Mouse (Mus musculus): ENCODE data around the gene Dclk2. TPM values are rescaled to one million over a fixed set of nuclear protein-coding genes. Genes with fewer than 3 reads are reported as not detected.

Dclk2 gene
- polyA plus RNA-seq, 1 experiment from 2014 or later: 23.1 TPM

DNA sequence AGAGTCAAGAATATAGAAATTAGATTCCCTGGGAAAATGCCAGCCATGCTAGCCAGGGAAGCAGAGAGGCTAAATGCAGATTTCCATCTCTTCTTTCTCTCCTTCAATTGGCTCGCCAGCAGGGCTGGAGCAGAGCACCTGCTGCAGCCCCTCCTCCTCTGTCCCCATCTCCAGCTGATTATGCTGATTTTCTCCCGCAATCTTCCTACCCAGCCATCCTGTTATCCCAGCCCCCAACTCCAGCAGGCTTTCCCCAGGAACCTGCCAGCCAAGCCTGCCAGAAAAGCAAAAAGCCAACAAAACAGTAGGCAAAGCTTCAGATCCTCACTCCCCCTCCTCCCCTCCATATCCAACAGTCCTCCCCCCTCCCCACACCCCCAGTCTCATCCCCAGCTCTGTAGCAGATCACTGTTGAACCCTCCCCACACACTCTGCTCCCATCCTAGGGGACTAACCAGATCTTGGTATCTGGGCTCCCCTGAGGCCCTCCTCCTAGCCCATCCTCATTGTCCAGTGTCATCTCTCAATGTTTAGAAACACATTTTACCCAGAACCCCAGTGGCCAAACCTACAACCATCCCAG, 15.7 kb upstream of the Dclk2 start:
- 11% methylated on average over 2 of the region's 2 CpGs for WGBS
- peak; percentile 86 for ATAC-seq (ENCODE audit: low FRiP score)

DNA sequence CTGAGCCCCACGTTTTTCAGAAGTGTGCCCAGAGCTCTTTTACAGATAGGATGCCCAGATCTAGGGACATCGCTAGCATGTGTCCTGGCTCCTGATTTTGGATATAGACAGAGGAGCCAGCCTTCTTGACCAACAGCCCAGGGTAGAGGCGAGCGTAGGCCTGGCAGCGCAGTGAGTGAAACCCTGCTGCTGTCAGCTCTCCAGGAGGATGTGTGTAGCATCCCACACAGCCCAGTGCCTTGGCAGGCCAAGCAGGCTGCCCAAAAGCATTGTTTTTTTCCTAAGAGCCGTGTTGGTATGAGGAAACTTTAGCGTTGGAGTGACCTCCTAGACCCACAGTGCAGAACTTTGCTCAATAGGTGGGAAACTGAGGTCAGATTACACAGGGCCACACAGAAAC, 12.8 kb upstream of the Dclk2 start:
- Histone ChIP-seq H3K36me3 (ENCODE audit: control insufficient read depth, insufficient read depth, low read length) (no peaks in the 10 kb centered on the region), H3K4me1 (ENCODE audit: control insufficient read depth, insufficient read depth, low read length) (no peaks in the 10 kb centered on the region), H3K9me3 (ENCODE audit: control insufficient read depth, low read length) (no peaks in the 10 kb centered on the region), H3K27ac (ENCODE audit: low read depth, low read length) (no peak overlapping the region), H3K27me3 (ENCODE audit: control insufficient read depth, insufficient read depth, low read length) (no peaks in the 10 kb centered on the region), H3K4me2 (no peak overlapping the region), H3K4me3 (ENCODE audit: low read depth, low read length) (no peak overlapping the region), H3K9ac (ENCODE audit: low read length) (no peak overlapping the region)
- DNase-seq (ENCODE audit: low spot score, missing footprints): peak; percentile 70
- ATAC-seq (ENCODE audit: low FRiP score): no peak
- 86% methylated on average over 7 of the region's 7 CpGs for WGBS

More for the DNA sequence above, 15.7 kb upstream of the Dclk2 start:
- Histone ChIP-seq H3K4me3 (ENCODE audit: low read depth, low read length) (no peak overlapping the region), H3K4me2 (no peak overlapping the region), H3K9me3 (ENCODE audit: control insufficient read depth, low read length) (no peaks in the 10 kb centered on the region), H3K9ac (ENCODE audit: low read length) (no peak overlapping the region), H3K27ac (ENCODE audit: low read depth, low read length) (peak overlapping the region; percentile 54; the same call in 1 of the 2 replicates), H3K36me3 (ENCODE audit: control insufficient read depth, insufficient read depth, low read length) (no peaks in the 10 kb centered on the region), H3K27me3 (ENCODE audit: control insufficient read depth, insufficient read depth, low read length) (no peaks in the 10 kb centered on the region), H3K4me1 (ENCODE audit: control insufficient read depth, insufficient read depth, low read length) (no peaks in the 10 kb centered on the region)
- DNase-seq (ENCODE audit: low spot score, missing footprints): peak; percentile 85

DNA sequence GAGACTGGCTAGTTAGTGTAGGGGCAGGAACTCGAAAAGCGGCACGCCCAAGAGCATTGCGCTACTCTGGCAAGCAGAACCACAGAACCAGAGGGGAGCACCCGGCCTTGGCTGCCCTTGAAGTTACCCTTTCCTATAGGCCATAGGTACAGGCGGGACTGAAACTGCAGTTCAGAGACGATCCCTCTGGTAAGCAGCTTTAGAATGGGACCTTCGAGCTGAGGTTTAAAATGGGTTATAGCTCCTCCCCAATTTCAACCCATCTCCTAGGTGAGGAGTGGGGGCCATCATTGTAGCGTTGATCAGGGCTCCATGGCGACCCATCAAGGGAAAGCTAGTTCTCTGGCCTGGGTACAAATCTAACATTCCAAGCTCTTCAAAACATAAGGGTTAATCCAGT, 3.0 kb upstream of the Dclk2 start:
- Histone ChIP-seq H3K36me3 (ENCODE audit: control insufficient read depth, insufficient read depth, low read length) (no peaks in the 10 kb centered on the region), H3K9ac (ENCODE audit: low read length) (no peak overlapping the region), H3K4me2 (no peak overlapping the region), H3K27me3 (ENCODE audit: control insufficient read depth, insufficient read depth, low read length) (no peaks in the 10 kb centered on the region), H3K4me3 (ENCODE audit: low read depth, low read length) (no peak overlapping the region), H3K9me3 (ENCODE audit: control insufficient read depth, low read length) (no peaks in the 10 kb centered on the region), H3K27ac (ENCODE audit: low read depth, low read length) (no peak overlapping the region), H3K4me1 (ENCODE audit: control insufficient read depth, insufficient read depth, low read length) (0 out of 2 replicates have a peak, but pooled peaks cover 3% of the 10 kb centered on the region)
- WGBS: 93% methylated on average over 10 of the region's 10 CpGs
- no peak for ATAC-seq (ENCODE audit: low FRiP score)
- DNase-seq (ENCODE audit: low spot score, missing footprints): peak; percentile 49

DNA sequence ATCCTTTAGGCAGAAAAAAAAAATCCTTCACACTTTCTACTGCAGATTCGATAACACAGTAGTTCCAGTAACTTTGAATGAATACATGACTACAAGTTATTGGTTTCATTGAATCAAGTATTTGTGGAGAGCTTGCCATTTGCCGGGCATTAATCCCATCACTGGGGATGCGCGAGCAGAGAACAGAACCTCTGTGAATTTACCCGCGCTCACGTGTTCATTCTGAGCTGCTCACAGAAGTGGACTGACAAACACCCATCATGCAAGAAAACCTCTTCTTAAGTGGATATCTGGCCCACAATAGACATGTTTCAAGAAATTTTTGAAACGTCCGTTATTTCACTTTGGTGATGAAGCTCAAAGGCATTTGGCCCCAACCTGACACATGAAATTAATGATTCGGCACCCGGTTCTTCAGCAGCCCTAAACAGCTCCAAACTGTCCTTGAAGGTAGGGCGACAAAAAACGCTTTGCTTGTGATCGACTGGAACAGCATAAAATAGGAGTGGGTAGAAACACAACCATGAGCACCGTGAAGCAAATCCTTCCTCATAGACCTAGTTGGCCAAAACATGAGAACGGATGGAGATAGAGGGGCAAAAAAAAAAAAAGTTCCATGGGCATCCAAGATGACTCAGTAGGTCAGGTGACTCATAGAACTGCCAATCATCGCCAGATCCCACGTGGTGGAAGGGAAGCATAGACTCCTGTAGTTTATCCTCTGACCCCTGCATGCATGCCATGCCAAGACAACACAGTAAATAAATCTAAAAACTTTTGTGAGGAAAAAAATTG, 726 bp upstream of the Dclk2 start:
- Histone ChIP-seq H3K4me1 (ENCODE audit: control insufficient read depth, insufficient read depth, low read length) (peaks cover 11% of the 10 kb centered on the region), H3K9ac (ENCODE audit: low read length) (0 out of 2 replicates have a peak overlapping the region, but pooled peaks have one; percentile 93), H3K4me2 (peak overlapping the region; percentile 66), H3K4me3 (ENCODE audit: low read depth, low read length) (0 out of 2 replicates have a peak overlapping the region, but pooled peaks have one; percentile 83), H3K27me3 (ENCODE audit: control insufficient read depth, insufficient read depth, low read length) (no peaks in the 10 kb centered on the region), H3K9me3 (ENCODE audit: control insufficient read depth, low read length) (no peaks in the 10 kb centered on the region), H3K36me3 (ENCODE audit: control insufficient read depth, insufficient read depth, low read length) (peaks cover 2% of the 10 kb centered on the region), H3K27ac (ENCODE audit: low read depth, low read length) (no peak overlapping the region)
- ATAC-seq (ENCODE audit: low FRiP score) (no peak), DNase-seq (ENCODE audit: low spot score, missing footprints) (no peak)
- WGBS: 76% methylated on average over 18 of the region's 18 CpGs

DNA sequence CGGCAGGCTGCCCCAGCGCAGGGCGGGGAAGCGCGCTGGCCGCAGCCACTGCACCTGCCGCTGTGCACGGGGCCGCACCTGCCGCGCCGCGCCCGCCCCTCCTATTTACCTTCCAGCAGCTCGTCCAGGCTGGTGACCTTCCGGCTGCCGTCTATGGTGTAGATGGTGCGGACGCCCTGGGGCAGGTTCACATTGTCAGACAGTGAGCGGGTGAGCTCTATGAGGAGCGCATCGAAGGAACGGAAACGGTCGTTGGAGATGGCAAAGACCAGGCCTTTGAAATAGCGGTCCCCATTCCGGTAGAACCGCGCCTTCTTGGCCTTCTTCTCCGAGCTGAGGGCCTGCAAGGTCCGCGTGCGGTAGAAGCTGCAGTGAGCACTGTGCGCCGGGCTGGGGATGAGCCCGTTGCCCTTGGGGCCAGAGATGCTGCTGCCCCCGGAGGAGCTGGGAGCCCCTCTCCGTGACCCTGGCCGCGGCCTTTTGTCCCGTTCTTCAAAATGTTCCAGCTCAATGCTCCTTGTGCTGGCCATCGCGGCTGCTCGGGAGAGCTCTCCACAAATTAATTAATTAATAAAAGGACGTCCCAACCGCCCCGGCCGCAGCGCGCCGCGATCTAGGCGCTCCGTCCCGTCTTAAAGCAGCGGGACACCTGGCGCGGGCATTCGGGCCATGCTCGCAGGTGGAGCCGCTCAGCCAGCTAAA, 860 bp downstream of the Dclk2 start:
- Histone ChIP-seq H3K9me3 (ENCODE audit: control insufficient read depth, low read length) (no peaks in the 10 kb centered on the region), H3K27me3 (ENCODE audit: control insufficient read depth, insufficient read depth, low read length) (no peaks in the 10 kb centered on the region), H3K27ac (ENCODE audit: low read depth, low read length) (peak overlapping the region; percentile 82; the same call in 1 of the 2 replicates), H3K4me2 (peak overlapping the region; percentile 66), H3K36me3 (ENCODE audit: control insufficient read depth, insufficient read depth, low read length) (peaks cover 2% of the 10 kb centered on the region), H3K4me3 (ENCODE audit: low read depth, low read length) (peak overlapping the region; percentile 83), H3K9ac (ENCODE audit: low read length) (peak overlapping the region; percentile 93), H3K4me1 (ENCODE audit: control insufficient read depth, insufficient read depth, low read length) (peaks cover 11% of the 10 kb centered on the region)
- DNase-seq (ENCODE audit: low spot score, missing footprints) (peak; percentile 97), ATAC-seq (ENCODE audit: low FRiP score) (peak; percentile 61)
- WGBS: under 1% methylated on average over 61 of the region's 61 CpGs

DNA sequence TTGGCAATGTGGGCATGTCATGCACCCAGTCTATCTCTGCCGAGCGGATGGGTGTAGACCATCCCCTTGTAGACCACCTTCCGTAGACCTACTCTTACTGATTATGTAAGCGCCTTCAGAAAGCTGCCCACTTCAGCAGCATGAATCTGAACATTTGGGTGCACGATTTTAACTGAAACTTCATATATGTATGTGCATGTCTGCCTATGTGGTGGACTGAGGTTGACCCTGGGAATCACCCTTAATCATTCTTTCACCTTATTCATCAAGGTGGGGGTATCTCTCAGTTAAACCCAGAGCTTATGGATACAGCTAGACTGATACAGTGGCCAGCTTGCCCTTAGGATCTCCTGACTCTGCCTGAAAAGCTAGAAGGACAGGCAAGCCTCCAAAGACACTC, 3.6 kb downstream of the Dclk2 start:
- H3K4me1 ChIP-seq (ENCODE audit: control insufficient read depth, insufficient read depth, low read length): peaks cover 11% of the 10 kb centered on the region
- DNase-seq (ENCODE audit: low spot score, missing footprints) (peak; percentile 54), ATAC-seq (ENCODE audit: low FRiP score) (no peak)
- H3K27ac ChIP-seq (ENCODE audit: low read depth, low read length): no peak overlapping the region
- WGBS: 94% methylated on average over 5 of the region's 5 CpGs
- H3K9me3 ChIP-seq (ENCODE audit: control insufficient read depth, low read length): no peaks in the 10 kb centered on the region
- H3K27me3 ChIP-seq (ENCODE audit: control insufficient read depth, insufficient read depth, low read length): no peaks in the 10 kb centered on the region
- peaks cover 2% of the 10 kb centered on the region for H3K36me3 ChIP-seq (ENCODE audit: control insufficient read depth, insufficient read depth, low read length)
- no peak overlapping the region for H3K9ac ChIP-seq (ENCODE audit: low read length)
- H3K4me3 ChIP-seq (ENCODE audit: low read depth, low read length): no peak overlapping the region
- H3K4me2 ChIP-seq: no peak overlapping the region

DNA sequence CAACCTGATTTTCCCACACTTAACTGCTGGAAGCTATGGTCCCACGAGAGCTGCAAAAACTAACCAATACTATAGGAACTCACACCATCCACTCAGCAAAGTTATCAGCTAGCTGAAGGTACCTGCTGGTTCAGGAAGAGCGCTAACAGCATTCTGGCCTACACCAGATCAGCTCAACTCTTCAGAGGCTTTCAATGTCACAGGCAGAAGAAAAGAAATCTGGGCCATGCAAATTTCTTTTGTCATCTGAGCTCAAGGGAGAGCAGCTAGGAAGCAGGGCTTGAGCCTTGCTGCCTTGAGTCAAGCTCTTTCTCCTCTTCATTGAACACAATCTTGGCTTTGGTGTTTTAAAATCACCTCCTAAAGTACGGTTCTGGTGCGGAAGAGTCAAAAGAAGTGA, 4.0 kb downstream of the Dclk2 start:
- Histone ChIP-seq H3K9me3 (ENCODE audit: control insufficient read depth, low read length) (no peaks in the 10 kb centered on the region), H3K36me3 (ENCODE audit: control insufficient read depth, insufficient read depth, low read length) (peaks cover 2% of the 10 kb centered on the region), H3K9ac (ENCODE audit: low read length) (no peak overlapping the region), H3K4me1 (ENCODE audit: control insufficient read depth, insufficient read depth, low read length) (peaks cover 11% of the 10 kb centered on the region), H3K27ac (ENCODE audit: low read depth, low read length) (no peak overlapping the region), H3K27me3 (ENCODE audit: control insufficient read depth, insufficient read depth, low read length) (no peaks in the 10 kb centered on the region), H3K4me3 (ENCODE audit: low read depth, low read length) (no peak overlapping the region), H3K4me2 (no peak overlapping the region)
- ATAC-seq (ENCODE audit: low FRiP score): no peak
- peak; percentile 71 for DNase-seq (ENCODE audit: low spot score, missing footprints)
- 93% methylated on average over 4 of the region's 4 CpGs for WGBS

DNA sequence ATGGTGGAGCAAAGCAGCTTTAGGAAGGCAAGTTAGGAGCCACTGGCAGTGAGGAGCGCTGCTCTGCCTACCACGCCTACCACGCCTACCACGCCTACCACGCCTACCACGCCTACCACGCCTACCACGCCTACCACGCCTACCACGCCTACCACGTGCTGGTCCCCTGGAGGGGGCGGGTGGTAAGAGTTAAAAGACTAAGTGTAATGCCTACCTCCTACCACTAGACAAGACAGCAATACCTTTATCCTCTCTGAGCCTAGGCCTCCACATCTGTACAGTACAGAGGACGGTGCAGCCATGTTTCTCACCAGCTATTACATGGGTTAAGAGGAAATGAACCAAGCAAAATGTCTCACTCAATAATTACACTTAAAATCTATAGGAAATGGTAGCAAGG, 5.4 kb downstream of the Dclk2 start:
- WGBS: 48% methylated on average over 13 of the region's 13 CpGs
- Histone ChIP-seq H3K9ac (ENCODE audit: low read length) (no peak overlapping the region), H3K27me3 (ENCODE audit: control insufficient read depth, insufficient read depth, low read length) (no peaks in the 10 kb centered on the region), H3K4me1 (ENCODE audit: control insufficient read depth, insufficient read depth, low read length) (peaks cover 11% of the 10 kb centered on the region), H3K27ac (ENCODE audit: low read depth, low read length) (no peak overlapping the region), H3K4me2 (no peak overlapping the region), H3K4me3 (ENCODE audit: low read depth, low read length) (no peak overlapping the region), H3K36me3 (ENCODE audit: control insufficient read depth, insufficient read depth, low read length) (peaks cover 2% of the 10 kb centered on the region), H3K9me3 (ENCODE audit: control insufficient read depth, low read length) (no peaks in the 10 kb centered on the region)
- ATAC-seq (ENCODE audit: low FRiP score) (no peak), DNase-seq (ENCODE audit: low spot score, missing footprints) (no peak)

DNA sequence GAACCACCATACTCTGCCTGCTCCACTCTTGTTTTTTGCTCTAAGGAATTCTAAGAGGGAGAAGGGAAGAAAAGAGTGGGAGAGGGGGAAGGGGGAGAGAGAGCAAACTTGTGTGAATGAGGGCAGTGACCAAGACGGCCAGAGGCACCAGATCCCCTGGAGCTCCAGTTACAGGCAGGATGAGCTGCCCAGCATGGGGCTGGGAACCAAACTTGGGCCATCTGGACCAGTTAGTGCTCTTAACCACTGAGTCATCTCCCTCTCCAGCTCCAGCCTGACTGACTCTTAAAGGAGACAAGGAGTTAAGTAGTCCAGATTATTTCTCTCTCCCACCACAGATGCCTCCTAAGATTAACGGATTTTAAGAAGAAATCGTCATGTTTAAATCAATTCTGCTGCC, 6.3 kb downstream of the Dclk2 start:
- 71% methylated on average over 3 of the region's 3 CpGs for WGBS
- no peak overlapping the region for H3K4me3 ChIP-seq (ENCODE audit: low read depth, low read length)
- no peaks in the 10 kb centered on the region for H3K27me3 ChIP-seq (ENCODE audit: control insufficient read depth, insufficient read depth, low read length)
- peaks cover 2% of the 10 kb centered on the region for H3K36me3 ChIP-seq (ENCODE audit: control insufficient read depth, insufficient read depth, low read length)
- DNase-seq (ENCODE audit: low spot score, missing footprints) (peak; percentile 75), ATAC-seq (ENCODE audit: low FRiP score) (no peak)
- peaks cover 11% of the 10 kb centered on the region for H3K4me1 ChIP-seq (ENCODE audit: control insufficient read depth, insufficient read depth, low read length)
- H3K9me3 ChIP-seq (ENCODE audit: control insufficient read depth, low read length): no peaks in the 10 kb centered on the region
- no peak overlapping the region for H3K27ac ChIP-seq (ENCODE audit: low read depth, low read length)
- H3K4me2 ChIP-seq: no peak overlapping the region
- no peak overlapping the region for H3K9ac ChIP-seq (ENCODE audit: low read length)

Measured in midbrain, embryonic 11.5 days (tissue).